Mouse (Mus musculus): ENCODE data around the gene Rex1bd. TPM values are rescaled to one million over a fixed set of nuclear protein-coding genes. Genes with fewer than 3 reads are reported as not detected.
A peak's percentile ranks its signal among the peaks of the same experiment; 100 is the strongest.

Rex1bd gene
- total and polyA plus RNA-seq, 2 experiments from 2014 or later, result 140 to 190 TPM

DNA sequence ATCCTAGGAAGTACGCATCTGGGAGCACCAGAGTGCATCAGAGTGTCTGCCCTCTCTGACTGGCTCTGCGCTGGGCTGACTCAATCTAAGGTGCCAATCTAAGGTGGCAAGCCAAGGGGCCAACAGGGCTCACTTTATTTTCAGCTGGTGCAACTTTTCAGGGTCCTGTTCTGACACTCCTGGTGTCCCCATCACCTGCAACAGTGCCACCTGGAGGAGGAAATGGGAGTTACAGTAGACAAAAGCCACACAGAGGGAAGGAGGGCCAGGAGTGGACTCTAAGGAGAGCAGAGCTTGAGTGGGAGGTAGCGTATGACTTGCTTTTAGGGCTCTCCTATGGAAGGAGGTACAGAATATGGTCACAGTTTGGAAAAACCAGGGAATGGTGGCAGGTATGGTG lies 1.7 kb downstream of the Rex1bd start:
- no peak for ATAC-seq
- no peaks in the 10 kb centered on the region for H3K9me3 ChIP-seq (ENCODE audit: low read length)
- peak overlapping the region; percentile 84; the same call in 1 of the 2 replicates for H3K4me2 ChIP-seq (ENCODE audit: low read depth, low read length)
- WGBS, result 71% methylated on average over 3 of the region's 3 CpGs
- peak; percentile 92 for TF ChIP-seq CTCF (IDR thresholded peaks at IDR 0.05; ENCODE audit: low read depth)
- no peak overlapping the region for H3K9ac ChIP-seq (replicated peaks; ENCODE audit: low read length)
- H3K4me3 ChIP-seq (ENCODE audit: low read length), result no peak overlapping the region
- no peak overlapping the region for H3K27ac ChIP-seq
- peaks cover 19% of the 10 kb centered on the region; the same call in 1 of the 2 replicates for H3K4me1 ChIP-seq (ENCODE audit: insufficient read depth, low read length)
- H3K27me3 ChIP-seq (ENCODE audit: insufficient read depth, low read length), result peaks cover 11% of the 10 kb centered on the region
- peaks cover 15% of the 10 kb centered on the region; the same call in 1 of the 2 replicates for H3K36me3 ChIP-seq (ENCODE audit: insufficient read depth, low read length)
- DNase-seq (ENCODE audit: low spot score), result peak; percentile 83

DNA sequence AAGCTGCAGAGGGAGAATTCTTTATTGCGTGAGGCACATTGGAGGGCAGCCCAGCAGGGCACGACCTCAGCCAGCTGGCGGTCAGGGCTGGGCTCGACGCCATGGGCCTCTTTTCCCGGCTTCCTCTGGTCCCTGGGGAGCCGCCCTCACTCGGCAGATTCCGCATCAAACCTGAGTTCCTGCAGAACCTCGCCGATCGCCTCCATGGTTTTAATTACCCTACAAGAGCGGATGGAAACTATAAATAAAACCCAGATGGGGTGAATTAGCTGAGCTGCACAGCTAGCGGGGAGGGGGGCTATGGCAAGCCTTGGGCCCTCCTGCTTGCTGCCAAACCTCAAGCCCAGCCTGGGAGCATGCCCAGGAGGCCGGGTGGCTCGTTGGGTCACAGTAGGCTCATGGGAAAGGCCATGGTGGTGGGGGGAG lies 2.2 kb downstream of the Rex1bd start:
- ATAC-seq (no peak), DNase-seq (ENCODE audit: low spot score) (peak; percentile 65)
- no peak overlapping the region for H3K27ac ChIP-seq
- peaks cover 11% of the 10 kb centered on the region for H3K27me3 ChIP-seq (ENCODE audit: insufficient read depth, low read length)
- no peaks in the 10 kb centered on the region for H3K9me3 ChIP-seq (ENCODE audit: low read length)
- 24% methylated on average over 16 of the region's 16 CpGs for WGBS
- TF ChIP-seq CTCF (IDR thresholded peaks at IDR 0.05; ENCODE audit: low read depth), result no peak
- no peak overlapping the region for H3K4me2 ChIP-seq (ENCODE audit: low read depth, low read length)
- peaks cover 15% of the 10 kb centered on the region; the same call in 1 of the 2 replicates for H3K36me3 ChIP-seq (ENCODE audit: insufficient read depth, low read length)
- no peak overlapping the region for H3K9ac ChIP-seq (replicated peaks; ENCODE audit: low read length)
- H3K4me1 ChIP-seq (ENCODE audit: insufficient read depth, low read length), result peaks cover 19% of the 10 kb centered on the region; the same call in 1 of the 2 replicates
- no peak overlapping the region for H3K4me3 ChIP-seq (ENCODE audit: low read length)

DNA sequence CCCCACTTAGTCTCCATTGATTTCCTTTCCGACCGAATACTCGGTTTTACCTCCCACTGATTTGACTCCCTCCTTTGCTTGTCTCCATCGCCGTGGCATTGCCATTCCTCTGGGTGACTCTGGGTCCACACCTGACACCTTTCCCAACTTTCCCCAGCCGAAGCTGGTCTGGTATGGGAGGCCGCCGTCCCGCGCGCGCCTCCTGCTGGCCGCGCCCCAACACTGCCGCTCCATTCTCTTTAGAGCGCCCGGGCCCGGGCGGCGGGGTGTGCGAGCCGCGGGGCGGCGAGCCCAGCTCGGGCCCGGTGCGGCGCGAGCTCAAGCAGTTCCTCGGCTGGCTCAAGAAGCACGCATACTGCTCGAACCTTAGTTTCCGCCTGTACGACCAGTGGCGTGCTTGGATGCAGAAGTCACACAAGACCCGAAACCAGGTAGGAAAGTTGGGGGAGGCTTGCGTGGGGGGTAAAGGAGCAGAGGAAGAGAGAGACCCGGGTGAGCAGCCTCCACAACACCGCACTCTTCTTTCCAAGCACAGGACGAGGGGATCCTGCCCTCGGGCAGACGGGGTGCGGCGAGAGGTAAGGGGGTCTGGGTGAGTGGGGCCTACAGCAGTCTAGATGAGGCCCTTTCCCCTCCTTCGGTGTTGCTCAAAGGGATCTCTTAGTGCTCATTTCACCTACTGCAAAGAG lies 3.3 kb downstream of the Rex1bd start:
- H3K4me1 ChIP-seq (ENCODE audit: insufficient read depth, low read length), result peaks cover 15% of the 10 kb centered on the region; the same call in 1 of the 2 replicates
- peak; percentile 76 for TF ChIP-seq CTCF (IDR thresholded peaks at IDR 0.05; ENCODE audit: low read depth)
- H3K27me3 ChIP-seq (ENCODE audit: insufficient read depth, low read length), result peaks cover 16% of the 10 kb centered on the region
- H3K9me3 ChIP-seq (ENCODE audit: low read length), result no peaks in the 10 kb centered on the region
- no peak overlapping the region for H3K9ac ChIP-seq (replicated peaks; ENCODE audit: low read length)
- H3K4me2 ChIP-seq (ENCODE audit: low read depth, low read length), result no peak overlapping the region
- ATAC-seq (no peak), DNase-seq (ENCODE audit: low spot score) (peak; percentile 70)
- H3K27ac ChIP-seq, result no peak overlapping the region
- 18% methylated on average over 46 of the region's 46 CpGs for WGBS
- peaks cover 10% of the 10 kb centered on the region; the same call in 1 of the 2 replicates for H3K36me3 ChIP-seq (ENCODE audit: insufficient read depth, low read length)
- H3K4me3 ChIP-seq (ENCODE audit: low read length), result 0 out of 2 replicates have a peak overlapping the region, but pooled peaks have one; percentile 2

DNA sequence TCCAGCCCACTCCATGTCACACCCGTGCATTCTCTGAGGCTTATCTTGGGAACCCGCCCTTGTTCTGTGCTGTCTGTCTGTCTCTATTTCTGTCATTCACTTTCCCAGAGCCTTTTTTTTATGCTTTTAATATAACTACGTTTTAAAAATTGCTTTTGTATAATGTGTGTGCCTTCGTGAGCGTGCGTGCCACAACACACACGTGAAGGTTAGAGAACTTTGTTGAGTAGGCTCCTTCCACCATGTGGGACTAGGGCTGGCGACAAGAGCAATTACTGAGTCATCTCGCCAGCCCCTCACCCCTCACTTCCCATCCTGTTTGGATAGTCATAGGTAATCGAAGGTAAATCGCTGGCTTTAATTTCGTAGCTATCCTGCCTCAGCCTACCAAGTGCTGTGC lies 4.0 kb downstream of the Rex1bd start:
- H3K4me1 ChIP-seq (ENCODE audit: insufficient read depth, low read length), result peaks cover 15% of the 10 kb centered on the region; the same call in 1 of the 2 replicates
- H3K4me2 ChIP-seq (ENCODE audit: low read depth, low read length), result 0 out of 2 replicates have a peak overlapping the region, but pooled peaks have one; percentile 8
- H3K27me3 ChIP-seq (ENCODE audit: insufficient read depth, low read length), result peaks cover 16% of the 10 kb centered on the region

DNA sequence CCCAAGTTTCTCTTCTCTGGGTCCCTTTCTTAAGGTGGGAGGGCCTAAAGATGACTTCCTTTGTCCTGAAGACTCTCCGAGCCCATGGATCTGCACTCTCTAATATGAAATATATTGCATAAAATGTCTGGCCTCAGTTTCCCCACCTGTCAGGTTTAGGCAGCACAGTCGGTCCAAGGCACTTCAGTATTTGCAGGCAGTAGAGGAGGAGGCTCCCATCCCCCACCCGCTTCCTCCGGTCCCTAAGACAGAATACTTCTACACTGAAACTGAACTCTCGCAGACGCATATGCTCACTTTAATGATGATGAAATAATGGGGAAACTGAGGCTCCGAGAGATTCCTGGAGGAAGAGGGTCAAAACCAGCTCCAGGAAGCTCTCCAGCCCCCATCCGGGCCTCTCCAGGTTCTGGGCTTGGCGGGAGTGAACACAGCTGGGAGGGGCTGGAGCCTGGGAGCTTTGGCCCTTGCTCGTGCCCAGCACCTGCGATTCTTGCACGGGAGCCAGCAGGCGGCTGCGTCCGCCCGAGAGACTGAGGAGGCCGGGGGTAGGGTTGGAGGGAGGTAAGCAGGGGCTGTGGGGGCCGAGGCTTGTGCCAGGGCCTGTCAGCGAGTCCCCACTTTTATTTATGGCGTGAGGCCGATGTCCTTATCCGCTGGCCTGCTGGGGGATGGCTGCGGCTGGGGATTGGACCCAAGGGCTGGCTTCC lies 4.6 kb downstream of the Rex1bd start:
- ATAC-seq, result no peak
- TF ChIP-seq CTCF (IDR thresholded peaks at IDR 0.05; ENCODE audit: low read depth), result 0 out of 2 replicates have a peak, but pooled peaks have one; percentile 1
- peaks cover 16% of the 10 kb centered on the region for H3K27me3 ChIP-seq (ENCODE audit: insufficient read depth, low read length)
- peaks cover 15% of the 10 kb centered on the region; the same call in 1 of the 2 replicates for H3K4me1 ChIP-seq (ENCODE audit: insufficient read depth, low read length)
- 0 out of 2 replicates have a peak overlapping the region, but pooled peaks have one; percentile 8 for H3K4me2 ChIP-seq (ENCODE audit: low read depth, low read length)
- no peaks in the 10 kb centered on the region for H3K36me3 ChIP-seq (ENCODE audit: insufficient read depth, low read length)
- WGBS, result 12% methylated on average over 23 of the region's 23 CpGs
- no peak overlapping the region for H3K27ac ChIP-seq
- DNase-seq (ENCODE audit: low spot score), result peak; percentile 57
- H3K9me3 ChIP-seq (ENCODE audit: low read length), result no peaks in the 10 kb centered on the region
- H3K9ac ChIP-seq (replicated peaks; ENCODE audit: low read length), result 0 out of 2 replicates have a peak overlapping the region, but pooled peaks have one; percentile 7
- no peak overlapping the region for H3K4me3 ChIP-seq (ENCODE audit: low read length)

More for the DNA sequence above, 4.0 kb downstream of the Rex1bd start:
- H3K4me3 ChIP-seq (ENCODE audit: low read length), result no peak overlapping the region
- TF ChIP-seq CTCF (IDR thresholded peaks at IDR 0.05; ENCODE audit: low read depth), result no peak
- H3K9ac ChIP-seq (replicated peaks; ENCODE audit: low read length), result no peak overlapping the region
- DNase-seq (ENCODE audit: low spot score) (no peak), ATAC-seq (no peak)
- no peak overlapping the region for H3K27ac ChIP-seq
- whole genome bisulfite sequencing, result 41% methylated on average over 12 of the region's 12 CpGs
- H3K36me3 ChIP-seq (ENCODE audit: insufficient read depth, low read length), result peaks cover 5% of the 10 kb centered on the region; the same call in 1 of the 2 replicates
- no peaks in the 10 kb centered on the region for H3K9me3 ChIP-seq (ENCODE audit: low read length)

DNA sequence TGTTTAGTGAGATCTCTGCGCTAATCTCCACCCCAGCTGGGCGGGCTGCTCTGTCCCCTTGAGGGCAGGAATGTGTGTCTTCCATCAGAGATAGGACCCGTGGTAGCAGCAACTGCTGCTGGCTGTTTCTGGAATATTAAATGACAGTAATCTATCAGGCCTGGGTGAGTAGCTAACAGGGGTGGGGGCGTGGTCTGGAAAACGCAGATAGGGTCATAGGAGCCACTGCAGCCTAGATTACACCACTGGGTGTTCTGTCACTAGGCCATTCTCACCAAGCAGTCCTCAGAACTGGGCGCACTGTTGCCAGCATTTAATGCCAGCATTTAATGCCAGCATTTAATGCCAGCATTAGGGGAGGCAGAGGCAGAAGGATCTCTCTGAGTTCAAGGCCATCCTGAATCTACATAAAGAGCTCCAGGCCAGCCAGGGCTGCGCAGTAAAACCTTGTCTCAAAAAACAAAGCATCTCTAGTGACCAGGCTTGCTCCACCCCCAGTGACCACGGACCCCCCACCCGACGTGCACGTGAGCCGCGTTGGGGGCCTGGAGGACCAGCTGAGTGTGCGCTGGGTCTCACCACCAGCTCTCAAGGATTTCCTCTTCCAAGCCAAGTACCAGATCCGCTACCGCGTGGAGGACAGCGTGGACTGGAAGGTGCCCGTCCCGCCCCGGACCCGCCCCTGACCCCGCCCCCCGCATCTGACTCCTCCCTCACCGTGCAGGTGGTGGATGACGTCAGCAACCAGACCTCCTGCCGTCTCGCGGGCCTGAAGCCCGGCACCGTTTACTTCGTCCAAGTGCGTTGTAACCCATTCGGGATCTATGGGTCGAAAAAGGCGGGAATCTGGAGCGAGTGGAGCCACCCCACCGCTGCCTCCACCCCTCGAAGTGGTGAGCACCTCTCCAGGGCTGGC lies 5.9 kb downstream of the Rex1bd start:
- DNase-seq (ENCODE audit: low spot score) (no peak), ATAC-seq (peak; percentile 8; the same call in 1 of the 2 replicates)
- Histone ChIP-seq H3K4me1 (ENCODE audit: insufficient read depth, low read length) (peaks cover 10% of the 10 kb centered on the region; the same call in 1 of the 2 replicates), H3K9me3 (ENCODE audit: low read length) (no peaks in the 10 kb centered on the region), H3K27ac (no peak overlapping the region), H3K4me3 (ENCODE audit: low read length) (0 out of 2 replicates have a peak overlapping the region, but pooled peaks have one; percentile 6), H3K4me2 (ENCODE audit: low read depth, low read length) (peak overlapping the region; percentile 23), H3K27me3 (ENCODE audit: insufficient read depth, low read length) (peaks cover 26% of the 10 kb centered on the region), H3K36me3 (ENCODE audit: insufficient read depth, low read length) (no peaks in the 10 kb centered on the region), H3K9ac (replicated peaks; ENCODE audit: low read length) (no peak overlapping the region)
- whole genome bisulfite sequencing, result 11% methylated on average over 38 of the region's 39 CpGs
- no peak for TF ChIP-seq CTCF (IDR thresholded peaks at IDR 0.05; ENCODE audit: low read depth)
